Mouse (Mus musculus) mesoderm, embryonic 11.5 days (tissue): ENCODE measurements around the gene Degs2.
"Not testable (repeated sequence)": the region's sequence is repeated elsewhere in the genome, so short reads cannot be mapped to it uniquely, and the experiment has no call there.

Experiments used
- DNase-seq: peaks from one replicate; pipeline ENCODE4 v3.0.0-alpha.2; 2012; ENCODE audit warnings: low read depth, low spot score

Degs2 gene

GRCm38 (mm10) chr12:108702185-108702584, at the start of gene Degs2:
TSS of gene Degs2 (minus strand) at chr12:108702315.
- DNase-seq, result no peak

GRCm38 (mm10) chr12:108751790-108752189, 49.7 kb upstream of the Degs2 start:
- DNase-seq, result no peak

GRCm38 (mm10) chr12:108750226-108750625, 48.1 kb upstream of the Degs2 start:
- DNase-seq, result no peak

- no peak for DNase-seq
Measured at GRCm38 (mm10) chr12:108749454-108749853, 47.3 kb upstream of the Degs2 start.

- DNase-seq, result no peak
Measured at GRCm38 (mm10) chr12:108749019-108749418, 46.9 kb upstream of the Degs2 start.

GRCm38 (mm10) chr12:108745990-108746389, 43.9 kb upstream of the Degs2 start:
- DNase-seq, result no peak

- no peak for DNase-seq
Measured at GRCm38 (mm10) chr12:108742241-108742640, 40.1 kb upstream of the Degs2 start.

GRCm38 (mm10) chr12:108741472-108741871, 39.4 kb upstream of the Degs2 start:
- no peak for DNase-seq

GRCm38 (mm10) chr12:108738745-108739144, 36.6 kb upstream of the Degs2 start:
- no peak for DNase-seq

GRCm38 (mm10) chr12:108737838-108738237, 35.7 kb upstream of the Degs2 start:
- DNase-seq, result no peak

- no peak for DNase-seq
Measured at GRCm38 (mm10) chr12:108734386-108734785, 32.3 kb upstream of the Degs2 start.

- DNase-seq, result no peak
Measured at GRCm38 (mm10) chr12:108723841-108724240, 21.7 kb upstream of the Degs2 start.

GRCm38 (mm10) chr12:108722464-108722863, 20.3 kb upstream of the Degs2 start:
- DNase-seq, result no peak

GRCm38 (mm10) chr12:108718485-108718884, 16.4 kb upstream of the Degs2 start:
- DNase-seq, result no peak

- no peak for DNase-seq
Measured at GRCm38 (mm10) chr12:108715854-108716253, 13.7 kb upstream of the Degs2 start.

- not testable (repeated sequence) for DNase-seq
Measured at GRCm38 (mm10) chr12:108713972-108714371, 11.9 kb upstream of the Degs2 start.

GRCm38 (mm10) chr12:108712481-108712880, 10.4 kb upstream of the Degs2 start:
- DNase-seq, result no peak

- no peak for DNase-seq
Measured at GRCm38 (mm10) chr12:108710861-108711615, 8.9 kb upstream of the Degs2 start.

- DNase-seq, result no peak
Measured at GRCm38 (mm10) chr12:108709964-108710765, 8.1 kb upstream of the Degs2 start.

- no peak for DNase-seq
Measured at GRCm38 (mm10) chr12:108709386-108709785, 7.3 kb upstream of the Degs2 start.

- DNase-seq, result no peak
Measured at GRCm38 (mm10) chr12:108706129-108706528, 4.0 kb upstream of the Degs2 start.

- no peak for DNase-seq
Measured at GRCm38 (mm10) chr12:108705486-108705885, 3.4 kb upstream of the Degs2 start.

- no peak for DNase-seq
Measured at GRCm38 (mm10) chr12:108701221-108701620, 894 bp downstream of the Degs2 start.
